Mouse (Mus musculus) lung, postnatal 0 days (tissue): ENCODE data around the gene Agbl1.

Experiments used
- CTCF ChIP-seq: IDR thresholded peaks from 2 replicates; pipeline ENCODE4 v1.5.1; 2016; ENCODE audit warnings: antibody characterized with exemption, mild to moderate bottlenecking
- EP300 ChIP-seq: IDR thresholded peaks from 2 replicates; pipeline ENCODE4 v1.6.1; 2016; ENCODE audit warnings: antibody characterized with exemption, mild to moderate bottlenecking, control low read depth

- TF ChIP-seq CTCF (no peak), EP300 (no peak)
These were observed 922.7 kb downstream of the Agbl1 start for GRCm38 (mm10) chr7:77152393-77152792.
